Mouse (Mus musculus) brain, embryonic 14.5 days (tissue): ENCODE measurements around the gene Foxp4.

ENCODE experiments used
- CTCF ChIP-seq: fragments of 200-500 bp; IDR thresholded peaks from 2 replicates; pipeline ENCODE4 v1.5.1; 2012; ENCODE audit warnings: inconsistent platforms, mild to moderate bottlenecking, moderate library complexity, borderline replicate concordance; ENCODE audit not compliant: insufficient read depth, insufficient read length; ENCODE audit errors: extremely low read depth
- POLR2A ChIP-seq: fragments of 200-500 bp; IDR thresholded peaks from 2 replicates; pipeline ENCODE4 v1.6.1; 2012; ENCODE audit warnings: mild to moderate bottlenecking, inconsistent platforms, borderline replicate concordance; ENCODE audit not compliant: poor library complexity, insufficient read depth, insufficient read length, severe bottlenecking; ENCODE audit errors: extremely low read depth

GRCm38 (mm10) chr17:47946921-47947420 is 22.5 kb upstream of the Foxp4 start:
- TF ChIP-seq CTCF, result no peak
- no peak for TF ChIP-seq POLR2A
